Mouse (Mus musculus) stomach, postnatal 0 days (tissue): Measurements from ENCODE around the gene Ipo7.

Source experiments
- CTCF ChIP-seq: IDR thresholded peaks from 2 replicates; pipeline ENCODE4 v1.5.1; 2016; ENCODE audit warnings: antibody characterized with exemption, low read depth, mild to moderate bottlenecking, moderate library complexity
- EP300 ChIP-seq: optimal IDR thresholded peaks from 2 replicates; pipeline ENCODE3; 2016; ENCODE audit warnings: antibody characterized with exemption

- TF ChIP-seq CTCF (peak; percentile 65), EP300 (no peak)
Observed at GRCm38 (mm10) chr7:110059092-110059785, 41.2 kb downstream of the Ipo7 start.
